Mouse (Mus musculus): ENCODE measurements around the gene Gli3.

DNA sequence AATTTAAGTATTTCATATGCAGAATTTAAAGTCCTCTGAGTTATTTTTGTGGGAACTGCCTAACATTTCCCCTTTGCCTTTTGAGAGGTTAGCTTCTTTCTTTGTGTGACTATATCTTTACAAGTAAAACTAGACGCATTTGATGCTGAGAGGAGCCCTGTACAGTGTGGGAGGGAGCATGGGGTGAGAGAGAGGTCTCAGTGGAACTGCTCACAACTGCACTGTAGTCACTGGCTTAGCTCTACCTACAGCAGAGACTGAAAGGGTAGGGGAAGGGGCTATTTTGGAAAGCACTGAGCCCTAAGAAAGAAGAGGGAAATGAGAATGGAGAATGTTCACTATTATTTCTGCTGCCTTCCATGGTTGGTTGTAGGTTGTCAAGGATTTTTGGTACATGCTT, 25.0 kb downstream of the Gli3 start:
- TF ChIP-seq EP300 (IDR thresholded peaks at IDR 0.05; ENCODE audit: low read depth) (no peak), CTCF (IDR thresholded peaks at IDR 0.05; ENCODE audit: low read depth) (no peak)

Measured in liver, embryonic 14.5 days (tissue).